Mouse (Mus musculus) thymus, postnatal 14 days (tissue): ENCODE results near the gene Gm20388.

Experiments
- DNase-seq: peaks from one replicate; pipeline ENCODE4 v3.0.0; 2021

The Gm20388 gene

DNA sequence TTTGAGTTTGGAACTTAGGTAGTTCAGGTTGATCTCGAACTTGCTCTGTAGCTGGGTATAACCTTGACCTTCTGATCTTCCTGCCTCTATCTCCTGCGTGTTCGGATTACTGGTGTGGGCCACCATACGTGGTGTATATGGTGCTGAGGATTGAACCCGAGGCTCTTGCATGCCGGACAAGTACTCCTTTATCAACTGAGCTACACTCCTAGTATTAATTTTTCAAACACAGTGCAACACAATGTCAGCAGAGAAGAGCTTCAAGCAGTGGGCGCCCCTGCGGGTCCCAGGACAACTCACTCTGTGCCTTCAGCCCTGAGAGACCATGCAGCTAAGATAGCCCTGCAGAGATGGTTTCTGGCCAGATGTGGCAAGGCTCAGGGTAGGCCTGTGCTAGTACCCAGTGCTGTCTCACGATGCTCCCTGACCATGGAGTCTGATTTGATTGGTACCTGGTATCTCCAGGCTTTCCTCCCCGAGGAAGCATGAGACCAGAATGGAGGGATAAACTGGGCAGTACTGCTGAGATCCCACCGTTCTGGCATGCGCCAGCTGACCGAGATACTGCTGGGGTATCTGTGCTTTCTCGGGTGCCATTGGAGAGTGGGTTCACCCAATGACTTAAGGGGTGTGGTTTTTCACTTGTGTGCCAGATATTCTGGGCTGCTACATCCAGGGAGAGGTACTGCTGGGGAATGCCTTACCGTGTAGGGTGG, 831.3 kb downstream of the Gm20388 start:
- no peak for DNase-seq

DNA sequence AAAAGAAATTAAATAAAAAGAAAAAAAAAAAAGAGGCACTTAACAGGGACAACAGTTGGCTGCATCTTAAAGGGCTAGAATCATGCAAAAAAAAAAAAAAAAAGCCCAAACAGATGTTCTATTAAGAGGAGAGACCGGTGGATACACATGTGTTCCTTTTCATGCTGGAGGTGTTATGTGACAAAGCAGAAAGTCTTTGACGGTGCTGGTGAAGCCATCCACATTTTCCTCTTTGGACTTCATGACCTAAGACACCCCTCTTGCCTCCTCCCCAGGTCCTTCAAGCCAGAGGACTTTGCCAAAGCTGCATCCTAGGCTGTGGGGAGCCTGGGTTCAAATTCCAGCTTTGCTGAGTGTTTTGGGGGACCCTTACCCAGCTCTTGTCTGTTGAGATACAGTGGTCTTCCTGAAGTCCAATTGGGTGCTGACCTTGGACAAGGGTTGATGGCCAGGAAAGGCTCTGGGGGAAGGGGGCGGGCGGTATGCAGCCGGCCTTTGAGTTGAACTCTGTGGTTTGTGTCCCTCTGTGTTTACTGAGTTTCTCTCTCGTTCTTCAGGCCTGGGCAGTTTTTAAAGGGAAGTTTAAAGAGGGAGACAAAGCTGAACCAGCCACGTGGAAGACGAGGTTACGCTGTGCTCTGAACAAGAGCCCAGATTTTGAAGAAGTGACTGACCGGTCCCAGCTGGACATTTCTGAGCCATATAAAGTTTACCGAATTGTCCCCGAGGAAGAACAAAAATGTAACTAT, 832.7 kb downstream of the Gm20388 start:
- no peak for DNase-seq

DNA sequence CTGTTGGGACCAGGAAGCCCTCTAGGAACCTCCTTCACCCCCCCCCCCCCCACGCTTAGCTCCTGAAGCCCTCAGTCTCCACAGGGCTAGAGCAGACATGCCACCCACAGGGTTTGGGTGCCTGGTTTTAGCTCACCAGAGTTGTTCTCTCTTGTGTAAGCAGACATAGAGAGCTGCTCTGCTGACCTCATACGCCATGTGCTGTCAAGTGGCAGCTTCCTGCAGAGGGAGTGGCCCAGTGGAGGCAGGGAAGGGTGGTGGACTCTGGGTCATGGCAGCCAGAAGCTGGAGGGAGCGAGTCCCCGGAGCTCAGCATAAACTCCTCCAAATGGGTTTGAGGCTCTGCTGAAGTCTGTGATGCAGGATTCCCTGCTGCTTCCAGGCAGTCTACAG, 833.3 kb downstream of the Gm20388 start:
- no peak for DNase-seq

DNA sequence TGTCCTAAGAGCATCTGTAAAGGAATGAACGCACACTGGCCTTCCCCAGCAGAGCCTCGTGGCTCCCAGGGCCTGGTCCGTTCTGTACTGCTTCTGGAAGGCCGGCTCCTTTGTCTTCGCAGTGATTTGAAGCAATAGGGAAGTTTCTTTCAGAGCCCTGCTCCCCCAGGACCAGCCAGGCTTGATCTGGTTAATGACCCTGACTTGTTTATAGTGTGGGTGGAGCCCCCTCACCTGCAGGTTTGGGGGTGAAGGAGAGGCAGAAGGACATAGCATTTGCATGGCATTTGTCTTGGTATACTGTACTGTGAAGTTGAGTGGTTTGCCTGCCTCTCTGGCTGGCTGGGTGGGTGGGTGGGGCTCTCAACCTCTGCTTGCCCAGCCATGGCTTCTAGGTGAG, 833.8 kb downstream of the Gm20388 start:
- DNase-seq = no peak

GRCm38 (mm10) chr8:120745226-120745625, 834.6 kb downstream of the Gm20388 start:
- DNase-seq = no peak

DNA sequence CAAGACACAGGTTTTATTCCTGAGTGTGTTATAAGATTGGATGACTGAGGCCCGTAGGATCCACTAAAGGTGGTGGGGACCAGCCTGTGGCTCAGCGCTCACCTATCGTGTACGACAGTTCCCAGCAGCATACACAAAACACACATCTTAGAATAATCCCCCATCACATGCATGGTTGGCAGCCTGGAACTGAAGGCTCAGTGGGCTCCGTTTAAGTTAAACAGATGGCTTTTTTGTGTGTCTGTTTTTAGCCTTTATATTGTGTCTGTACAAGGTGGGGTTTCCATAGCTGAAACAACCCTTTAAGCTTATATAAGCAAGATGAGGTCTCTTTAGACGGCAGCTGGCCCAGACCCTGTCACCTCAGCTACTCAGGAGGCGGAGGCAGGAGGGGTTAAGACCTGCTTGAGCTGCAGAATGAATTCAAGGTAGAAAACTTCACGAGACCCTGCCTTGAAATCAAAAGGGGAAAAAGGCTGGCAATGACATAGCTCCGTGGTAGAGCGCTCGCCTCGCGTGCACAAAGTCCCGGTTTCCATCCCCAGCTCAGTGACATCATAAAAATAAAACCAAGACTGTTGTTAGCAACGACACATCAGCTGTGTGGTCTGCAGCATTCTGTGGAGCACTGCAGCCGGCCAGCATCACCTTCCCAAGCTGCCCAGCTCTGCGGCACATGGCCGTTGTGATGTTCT, 835.5 kb downstream of the Gm20388 start:
- no peak for DNase-seq

DNA sequence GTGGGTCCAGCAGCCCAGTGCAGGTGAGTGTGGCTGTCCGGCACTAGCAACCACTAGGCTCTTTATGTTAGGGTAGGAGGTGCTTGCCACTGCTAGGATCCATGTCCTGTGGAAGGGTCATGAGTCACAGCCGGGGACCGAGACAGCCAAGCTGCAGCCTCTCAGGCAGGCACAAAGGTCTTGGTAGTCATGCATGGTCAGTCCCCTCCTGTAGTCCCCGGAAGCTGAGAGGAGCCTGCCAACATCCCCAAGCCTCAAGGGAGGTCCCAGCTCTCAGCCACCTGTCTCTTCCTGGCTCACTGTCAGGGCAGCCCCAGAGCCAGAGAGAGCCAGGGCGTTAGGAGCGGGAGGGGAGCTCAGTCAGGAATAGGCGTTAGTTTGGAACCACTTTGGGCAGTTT, 836.6 kb downstream of the Gm20388 start:
- DNase-seq = no peak

- peak; percentile 77 for DNase-seq
These were observed 840.0 kb downstream of the Gm20388 start for GRCm38 (mm10) chr8:120750616-120751015.

DNA sequence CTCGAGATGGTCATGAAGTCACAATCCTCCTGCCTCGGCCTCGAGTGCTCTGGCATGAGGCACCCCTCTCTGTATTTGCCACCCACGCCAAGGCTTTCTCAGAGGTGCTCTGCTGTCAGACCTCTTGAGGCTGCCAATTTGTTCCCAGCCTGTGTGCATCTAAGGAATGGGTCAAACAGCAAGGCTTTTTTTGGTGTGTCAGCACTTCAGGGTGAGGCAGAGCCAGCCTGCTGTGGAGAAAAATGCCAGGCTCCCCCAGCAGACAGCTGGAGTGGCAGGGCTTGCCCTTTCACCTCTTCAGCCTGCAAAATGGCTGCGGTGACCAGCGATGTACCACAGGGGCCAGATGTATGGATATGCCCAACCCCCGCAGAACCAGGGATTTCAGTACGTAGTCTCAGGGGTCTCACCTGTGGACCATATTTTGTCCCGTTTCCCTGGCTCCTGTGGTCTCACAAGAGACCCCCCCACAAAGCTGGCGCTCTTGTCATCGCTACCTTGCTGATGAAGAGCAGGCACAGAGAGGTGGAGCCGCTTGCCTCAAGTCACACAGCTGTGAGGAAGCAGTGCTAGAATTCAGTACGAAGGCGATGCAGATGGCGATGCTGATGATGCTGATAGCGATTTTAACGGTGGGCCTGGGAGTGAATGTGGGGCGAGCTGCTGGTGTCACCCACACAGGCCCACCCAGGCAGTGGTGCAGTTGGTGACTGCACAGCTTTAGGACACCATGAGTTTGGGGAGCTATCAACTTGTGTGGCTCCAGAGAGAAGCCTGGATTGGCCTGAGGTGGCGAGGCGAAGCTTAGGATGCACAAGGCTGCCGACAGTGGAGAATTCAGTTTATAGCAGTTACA, 840.8 kb downstream of the Gm20388 start:
- peak; percentile 76 for DNase-seq

GRCm38 (mm10) chr8:120752082-120752452, 841.4 kb downstream of the Gm20388 start:
- DNase-seq = peak; percentile 61

- DNase-seq = no peak
These were observed 842.8 kb downstream of the Gm20388 start for GRCm38 (mm10) chr8:120753476-120753875.

GRCm38 (mm10) chr8:120755306-120756297, 845.0 kb downstream of the Gm20388 start:
- DNase-seq = no peak

GRCm38 (mm10) chr8:120758005-120758404, 847.4 kb downstream of the Gm20388 start:
- DNase-seq = no peak

GRCm38 (mm10) chr8:120759847-120760246, 849.2 kb downstream of the Gm20388 start:
- DNase-seq = no peak

- DNase-seq = no peak
These were observed 849.9 kb downstream of the Gm20388 start for GRCm38 (mm10) chr8:120760341-120761215.

DNA sequence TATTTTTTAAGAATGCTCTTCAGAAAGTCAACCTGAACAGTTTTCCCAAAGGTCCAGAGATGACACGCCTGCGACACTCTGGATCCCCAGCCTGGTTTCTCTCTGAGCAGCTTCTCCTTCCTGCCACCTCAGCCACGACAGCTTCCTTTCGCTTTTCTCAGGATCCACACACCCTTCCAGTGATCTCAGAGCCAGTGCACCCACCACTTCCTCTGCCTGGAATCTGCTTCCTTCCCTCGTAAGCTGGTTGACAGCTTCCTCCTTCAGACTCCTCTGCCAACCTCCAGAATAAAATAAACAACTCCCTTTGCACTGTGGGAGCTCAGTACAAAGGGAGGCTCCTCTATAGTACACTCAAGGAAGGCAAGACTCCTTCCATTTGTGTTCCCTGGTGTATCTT, 852.6 kb downstream of the Gm20388 start:
- no peak for DNase-seq

DNA sequence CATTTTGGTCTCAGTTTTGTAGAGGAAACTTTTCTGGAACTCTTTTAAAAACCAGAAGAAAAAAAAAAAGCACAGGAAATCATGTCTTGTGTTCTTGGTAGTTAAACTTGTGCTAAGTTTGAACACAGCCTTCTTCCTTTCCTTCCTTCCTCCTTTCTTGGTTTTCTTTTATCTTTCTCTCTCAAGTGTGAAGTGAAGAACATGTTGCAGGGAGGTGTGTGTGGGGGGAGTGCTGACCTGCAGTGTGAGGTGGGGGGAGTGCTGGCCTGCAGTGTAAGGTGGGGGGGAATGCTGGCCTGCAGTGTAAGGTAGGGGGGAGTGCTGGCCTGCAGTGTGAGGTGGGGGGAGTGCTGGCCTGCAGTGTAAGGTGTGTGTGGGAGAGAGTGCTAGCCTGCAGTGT, 854.0 kb downstream of the Gm20388 start:
- DNase-seq = no peak

DNA sequence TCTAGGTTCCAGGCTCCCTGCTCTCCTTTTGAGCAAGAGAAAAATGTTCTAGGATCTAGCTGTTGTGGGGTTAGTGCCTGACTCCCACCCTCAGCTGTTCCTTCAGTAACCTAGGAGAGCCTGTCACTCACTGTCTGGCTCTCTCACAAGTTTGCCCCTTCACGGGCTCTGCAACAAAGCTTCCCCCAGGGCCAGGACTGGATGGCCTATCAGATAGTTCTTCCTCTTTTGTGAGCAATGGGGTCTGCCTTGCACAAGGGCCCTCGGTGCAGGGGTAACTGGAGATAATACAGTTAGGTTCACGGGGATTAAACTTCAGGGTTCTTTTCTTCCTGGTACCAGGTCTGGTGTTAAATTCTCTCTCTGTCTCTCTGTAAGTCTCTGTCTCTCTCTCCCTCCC, 856.0 kb downstream of the Gm20388 start:
- no peak for DNase-seq

GRCm38 (mm10) chr8:120768454-120769218, 858.0 kb downstream of the Gm20388 start:
- no peak for DNase-seq

- DNase-seq = no peak
These were observed 866.5 kb downstream of the Gm20388 start for GRCm38 (mm10) chr8:120777184-120777583.
